Mouse (Mus musculus): ENCODE results near the gene Iqschfp. TPM values are rescaled to one million over a fixed set of nuclear protein-coding genes. Genes with fewer than 3 reads are reported as not detected.

The Iqschfp gene
- total and polyA plus RNA-seq, 2 experiments from 2014 or later = 2.7 to 5.6 TPM

GRCm38 (mm10) chr3:68243239-68243638 lies 351.2 kb downstream of the Iqschfp start:
- no peak for ATAC-seq
- Histone ChIP-seq H3K9ac (replicated peaks; ENCODE audit: low read length) (no peak overlapping the region), H3K27ac (no peak overlapping the region), H3K4me2 (ENCODE audit: low read depth, low read length) (no peak overlapping the region), H3K36me3 (ENCODE audit: insufficient read depth, low read length) (no peaks in the 10 kb centered on the region), H3K27me3 (ENCODE audit: insufficient read depth, low read length) (no peaks in the 10 kb centered on the region), H3K4me3 (ENCODE audit: low read length) (no peak overlapping the region), H3K4me1 (ENCODE audit: insufficient read depth, low read length) (no peaks in the 10 kb centered on the region), H3K9me3 (ENCODE audit: low read length) (no peaks in the 10 kb centered on the region)
- 60% methylated on average over 3 of the region's 3 CpGs for WGBS
- no peak for TF ChIP-seq CTCF (IDR thresholded peaks at IDR 0.05; ENCODE audit: low read depth)
- no peak for DNase-seq (ENCODE audit: low spot score)

- TF ChIP-seq CTCF (IDR thresholded peaks at IDR 0.05; ENCODE audit: low read depth) = no peak
- ATAC-seq (no peak), DNase-seq (ENCODE audit: low spot score) (no peak)
- H3K36me3 ChIP-seq (ENCODE audit: insufficient read depth, low read length) = no peaks in the 10 kb centered on the region
- no peak overlapping the region for H3K4me2 ChIP-seq (ENCODE audit: low read depth, low read length)
- no peaks in the 10 kb centered on the region for H3K4me1 ChIP-seq (ENCODE audit: insufficient read depth, low read length)
- H3K9ac ChIP-seq (replicated peaks; ENCODE audit: low read length) = no peak overlapping the region
- WGBS = 59% methylated on average over 4 of the region's 4 CpGs
- H3K9me3 ChIP-seq (ENCODE audit: low read length) = no peaks in the 10 kb centered on the region
- no peak overlapping the region for H3K4me3 ChIP-seq (ENCODE audit: low read length)
- H3K27me3 ChIP-seq (ENCODE audit: insufficient read depth, low read length) = no peaks in the 10 kb centered on the region
- H3K27ac ChIP-seq = no peak overlapping the region
These were observed 354.1 kb downstream of the Iqschfp start for GRCm38 (mm10) chr3:68246154-68246553.

DNA sequence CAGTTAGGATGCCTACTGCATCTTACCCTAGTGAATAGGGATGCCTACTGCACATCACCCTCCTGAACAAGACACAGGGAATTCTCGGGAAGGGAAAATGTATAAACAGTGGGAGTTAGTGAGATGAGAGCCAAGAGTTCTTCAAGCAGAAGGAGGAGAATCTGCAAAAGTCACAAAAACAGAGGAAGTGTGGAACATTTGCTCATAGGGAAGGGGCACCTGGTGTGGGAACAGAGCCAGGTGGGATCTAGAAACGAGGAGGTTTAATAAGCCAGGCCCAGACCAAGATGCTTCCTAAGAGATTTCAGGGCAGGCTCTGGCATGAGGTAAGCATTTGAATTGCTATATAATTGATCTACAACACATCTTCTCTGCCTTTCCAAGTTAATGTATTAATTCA lies 358.6 kb downstream of the Iqschfp start:
- no peaks in the 10 kb centered on the region for H3K9me3 ChIP-seq (ENCODE audit: low read length)
- H3K4me1 ChIP-seq (ENCODE audit: insufficient read depth, low read length) = no peaks in the 10 kb centered on the region
- no peaks in the 10 kb centered on the region for H3K27me3 ChIP-seq (ENCODE audit: insufficient read depth, low read length)
- H3K4me2 ChIP-seq (ENCODE audit: low read depth, low read length) = no peak overlapping the region
- 38% methylated on average over 2 of the region's 2 CpGs for WGBS
- no peak overlapping the region for H3K27ac ChIP-seq
- no peak overlapping the region for H3K9ac ChIP-seq (replicated peaks; ENCODE audit: low read length)
- no peak for TF ChIP-seq CTCF (IDR thresholded peaks at IDR 0.05; ENCODE audit: low read depth)
- DNase-seq (ENCODE audit: low spot score) (no peak), ATAC-seq (no peak)
- no peaks in the 10 kb centered on the region for H3K36me3 ChIP-seq (ENCODE audit: insufficient read depth, low read length)
- no peak overlapping the region for H3K4me3 ChIP-seq (ENCODE audit: low read length)

- Histone ChIP-seq H3K9ac (replicated peaks; ENCODE audit: low read length) (no peak overlapping the region), H3K36me3 (ENCODE audit: insufficient read depth, low read length) (no peaks in the 10 kb centered on the region), H3K4me2 (ENCODE audit: low read depth, low read length) (no peak overlapping the region), H3K27ac (no peak overlapping the region), H3K4me3 (ENCODE audit: low read length) (no peak overlapping the region), H3K4me1 (ENCODE audit: insufficient read depth, low read length) (no peaks in the 10 kb centered on the region), H3K9me3 (ENCODE audit: low read length) (no peaks in the 10 kb centered on the region), H3K27me3 (ENCODE audit: insufficient read depth, low read length) (no peaks in the 10 kb centered on the region)
- ATAC-seq = no peak
- no peak for TF ChIP-seq CTCF (IDR thresholded peaks at IDR 0.05; ENCODE audit: low read depth)
- WGBS = 39% methylated on average over 1 of the region's 1 CpGs
- no peak for DNase-seq (ENCODE audit: low spot score)
These were observed 360.3 kb downstream of the Iqschfp start for GRCm38 (mm10) chr3:68252335-68252734.

DNA sequence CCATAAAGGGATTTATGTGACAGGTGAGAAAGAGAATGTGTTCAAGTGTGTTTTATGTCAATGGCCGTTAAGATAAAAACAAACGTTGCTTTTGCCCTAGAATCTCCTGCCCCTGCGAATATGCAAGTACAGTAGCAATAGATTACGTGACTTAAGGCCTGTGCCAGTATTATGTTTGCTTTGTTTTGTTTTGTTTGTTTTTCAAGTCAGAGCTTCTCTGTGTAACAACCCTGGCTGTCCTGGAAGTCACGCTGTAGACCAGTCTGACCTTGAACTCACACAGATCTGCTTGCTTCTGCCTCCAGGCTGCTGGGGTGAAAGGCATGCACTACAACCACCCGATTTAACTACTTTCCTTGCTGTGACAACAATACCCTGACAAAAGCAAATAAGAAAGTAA lies 370.3 kb downstream of the Iqschfp start:
- no peak for ATAC-seq
- 78% methylated on average over 6 of the region's 6 CpGs for WGBS

GRCm38 (mm10) chr3:68267905-68268304 lies 375.9 kb downstream of the Iqschfp start:
- Histone ChIP-seq H3K4me1 (ENCODE audit: insufficient read depth, low read length) (0 out of 2 replicates have a peak, but pooled peaks cover 3% of the 10 kb centered on the region), H3K4me3 (ENCODE audit: low read length) (no peak overlapping the region), H3K9me3 (ENCODE audit: low read length) (no peaks in the 10 kb centered on the region), H3K27me3 (ENCODE audit: insufficient read depth, low read length) (no peaks in the 10 kb centered on the region), H3K27ac (no peak overlapping the region), H3K36me3 (ENCODE audit: insufficient read depth, low read length) (no peaks in the 10 kb centered on the region), H3K9ac (replicated peaks; ENCODE audit: low read length) (no peak overlapping the region), H3K4me2 (ENCODE audit: low read depth, low read length) (no peak overlapping the region)
- WGBS = 78% methylated on average over 4 of the region's 4 CpGs
- DNase-seq (ENCODE audit: low spot score) = no peak
- no peak for TF ChIP-seq CTCF (IDR thresholded peaks at IDR 0.05; ENCODE audit: low read depth)
- no peak for ATAC-seq

More for the DNA sequence above, 370.3 kb downstream of the Iqschfp start:
- H3K36me3 ChIP-seq (ENCODE audit: insufficient read depth, low read length) = no peaks in the 10 kb centered on the region
- no peak overlapping the region for H3K4me3 ChIP-seq (ENCODE audit: low read length)
- no peak for TF ChIP-seq CTCF (IDR thresholded peaks at IDR 0.05; ENCODE audit: low read depth)
- no peaks in the 10 kb centered on the region for H3K9me3 ChIP-seq (ENCODE audit: low read length)
- H3K9ac ChIP-seq (replicated peaks; ENCODE audit: low read length) = no peak overlapping the region
- DNase-seq (ENCODE audit: low spot score) = no peak
- H3K27me3 ChIP-seq (ENCODE audit: insufficient read depth, low read length) = no peaks in the 10 kb centered on the region
- no peak overlapping the region for H3K27ac ChIP-seq
- H3K4me1 ChIP-seq (ENCODE audit: insufficient read depth, low read length) = no peaks in the 10 kb centered on the region
- H3K4me2 ChIP-seq (ENCODE audit: low read depth, low read length) = no peak overlapping the region

- no peak overlapping the region for H3K4me3 ChIP-seq (ENCODE audit: low read length)
- no peaks in the 10 kb centered on the region for H3K9me3 ChIP-seq (ENCODE audit: low read length)
- no peak overlapping the region for H3K27ac ChIP-seq
- WGBS = 69% methylated on average over 4 of the region's 4 CpGs
- no peak for ATAC-seq
- no peak overlapping the region for H3K9ac ChIP-seq (replicated peaks; ENCODE audit: low read length)
- DNase-seq (ENCODE audit: low spot score) = no peak
- no peak for TF ChIP-seq CTCF (IDR thresholded peaks at IDR 0.05; ENCODE audit: low read depth)
- no peak overlapping the region for H3K4me2 ChIP-seq (ENCODE audit: low read depth, low read length)
- H3K27me3 ChIP-seq (ENCODE audit: insufficient read depth, low read length) = no peaks in the 10 kb centered on the region
- H3K36me3 ChIP-seq (ENCODE audit: insufficient read depth, low read length) = no peaks in the 10 kb centered on the region
- 0 out of 2 replicates have a peak, but pooled peaks cover 3% of the 10 kb centered on the region for H3K4me1 ChIP-seq (ENCODE audit: insufficient read depth, low read length)
These were observed 377.2 kb downstream of the Iqschfp start for GRCm38 (mm10) chr3:68269251-68269650.
